Mouse (Mus musculus) cerebellum, postnatal 10 days (tissue): ENCODE results near the gene Cfap52.

Source experiments
- DNase-seq, 2 experiments: peaks; one replicate each; pipeline ENCODE4 v3.0.0; 2021; ENCODE audit warnings: mixed read lengths in 2 of 2

Cfap52 gene

GRCm38 (mm10) chr11:67965242-67965883 lies at the start of gene Cfap52:
Cfap52 (minus strand) TSS chr11:67965651.
- peak; percentile 89 to 91 for DNase-seq

- no peak for DNase-seq
These were observed 46.8 kb upstream of the Cfap52 start for GRCm38 (mm10) chr11:68012207-68012606.

GRCm38 (mm10) chr11:68009377-68009776 lies 43.9 kb upstream of the Cfap52 start:
- no peak for DNase-seq

- DNase-seq, result no peak
These were observed 42.2 kb upstream of the Cfap52 start for GRCm38 (mm10) chr11:68007645-68008044.

- DNase-seq, result no peak
These were observed 40.9 kb upstream of the Cfap52 start for GRCm38 (mm10) chr11:68006216-68006789.

- peak; percentile 88 to 92 for DNase-seq
These were observed 38.7 kb upstream of the Cfap52 start for GRCm38 (mm10) chr11:68004191-68004590.

- DNase-seq, result peak; percentile 31 to 44
These were observed 34.2 kb upstream of the Cfap52 start for GRCm38 (mm10) chr11:67999629-68000028.

- DNase-seq, result no peak
These were observed 33.5 kb upstream of the Cfap52 start for GRCm38 (mm10) chr11:67998905-67999304.

- DNase-seq, result no peak
These were observed 30.5 kb upstream of the Cfap52 start for GRCm38 (mm10) chr11:67995965-67996364.

GRCm38 (mm10) chr11:67991240-67991639 lies 25.8 kb upstream of the Cfap52 start:
- no peak for DNase-seq

- no peak for DNase-seq
These were observed 18.1 kb upstream of the Cfap52 start for GRCm38 (mm10) chr11:67983564-67983963.

- DNase-seq, result peak; percentile 66 to 68
These were observed 9.8 kb upstream of the Cfap52 start for GRCm38 (mm10) chr11:67975252-67975651.

- DNase-seq, result no peak
These were observed 7.8 kb upstream of the Cfap52 start for GRCm38 (mm10) chr11:67973225-67973624.

GRCm38 (mm10) chr11:67972606-67973005 lies 7.2 kb upstream of the Cfap52 start:
- DNase-seq, result no peak

GRCm38 (mm10) chr11:67967831-67968230 lies 2.4 kb upstream of the Cfap52 start:
- no peak for DNase-seq

GRCm38 (mm10) chr11:67965905-67966878 lies 741 bp upstream of the Cfap52 start, which contains the start of gene Stx8:
Stx8 (plus strand) TSS chr11:67966193.
- DNase-seq, result peak; percentile 98 to 99

- no peak for DNase-seq
These were observed 1.3 kb downstream of the Cfap52 start for GRCm38 (mm10) chr11:67964110-67964509.

GRCm38 (mm10) chr11:67954413-67954812 lies 11.0 kb downstream of the Cfap52 start:
- DNase-seq, result no peak

- DNase-seq, result no peak
These were observed 11.8 kb downstream of the Cfap52 start for GRCm38 (mm10) chr11:67953604-67954003.

GRCm38 (mm10) chr11:67949475-67949874 lies 16.0 kb downstream of the Cfap52 start:
- peak; percentile 34 to 40 for DNase-seq

GRCm38 (mm10) chr11:67948229-67948628 lies 17.2 kb downstream of the Cfap52 start:
- DNase-seq, result peak; percentile 39 to 59

- DNase-seq, result no peak
These were observed 33.3 kb downstream of the Cfap52 start for GRCm38 (mm10) chr11:67932156-67932555.

- DNase-seq, result no peak
These were observed 38.9 kb downstream of the Cfap52 start for GRCm38 (mm10) chr11:67926348-67927055.
